Mouse (Mus musculus) cortical plate, adult 2 months (tissue): ENCODE results near the gene Pnn. TPM values are rescaled to one million over a fixed set of nuclear protein-coding genes. Genes with fewer than 3 reads are reported as not detected.
"Not testable (repeated sequence)": the region's sequence is repeated elsewhere in the genome, so short reads cannot be mapped to it uniquely, and the experiment has no call there.

Source experiments
- H3K27ac ChIP-seq: fragments of 200-500 bp; 2 replicates; pipeline ENCODE4 v1.5.1; 2012; ENCODE audit warnings: low read length, control low read depth, inconsistent platforms; ENCODE audit not compliant: insufficient read depth
- H3K4me1 ChIP-seq: fragments of 200-500 bp; 2 replicates; pipeline ENCODE4 v1.6.1; 2011; ENCODE audit warnings: low read length; ENCODE audit not compliant: control insufficient read depth, insufficient read depth
- H3K4me3 ChIP-seq: fragments of 200-500 bp; 2 replicates; pipeline ENCODE4 v1.5.1; 2011; ENCODE audit warnings: mild to moderate bottlenecking, low read length, control low read depth; ENCODE audit not compliant: insufficient read depth
- CTCF ChIP-seq: fragments of 200-500 bp; IDR thresholded peaks from 2 replicates; pipeline ENCODE4 v1.5.1; 2011; ENCODE audit warnings: mild to moderate bottlenecking, control low read depth, low read length; ENCODE audit not compliant: insufficient read depth; ENCODE audit errors: extremely low read depth
- POLR2A ChIP-seq: fragments of 200-500 bp; IDR thresholded peaks from 2 replicates; pipeline ENCODE4 v1.6.1; 2011; ENCODE audit warnings: mild to moderate bottlenecking, low read length, control low read depth; ENCODE audit not compliant: insufficient read depth; ENCODE audit errors: extremely low read depth
- polyA plus RNA-seq: library from polyadenylated mRNA; depleted of rRNA; stranded (reverse); fragments of >200 nt; gene quantifications from 2 replicates; pipeline ENCODE4 v1.2.3, GENCODE M21; 2012

Gene Pnn
- polyA plus RNA-seq, 1 experiment, result 67.1 TPM

DNA sequence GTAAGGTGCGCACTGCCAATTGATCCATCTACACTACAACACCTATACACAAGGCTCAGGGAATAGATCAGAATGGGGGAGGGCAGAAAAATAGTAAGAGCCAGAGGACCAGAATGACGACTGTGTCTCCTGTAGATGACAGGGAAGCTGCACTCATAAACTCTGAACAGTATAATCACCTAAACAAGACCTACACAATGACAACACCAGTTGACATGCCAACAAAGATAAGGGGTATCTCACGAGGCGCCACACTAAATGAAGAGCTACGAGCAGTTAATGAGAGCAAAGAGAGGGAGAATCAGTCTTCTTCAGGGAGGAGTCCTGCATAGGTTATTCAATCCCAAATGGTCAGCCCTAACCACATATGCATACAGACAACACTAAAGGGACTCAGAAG lies 13.5 kb upstream of the Pnn start:
- Histone ChIP-seq H3K4me1 (peaks cover 1% of the 10 kb centered on the region), H3K27ac (no peak overlapping the region), H3K4me3 (no peak overlapping the region)
- TF ChIP-seq POLR2A (no peak), CTCF (no peak)

DNA sequence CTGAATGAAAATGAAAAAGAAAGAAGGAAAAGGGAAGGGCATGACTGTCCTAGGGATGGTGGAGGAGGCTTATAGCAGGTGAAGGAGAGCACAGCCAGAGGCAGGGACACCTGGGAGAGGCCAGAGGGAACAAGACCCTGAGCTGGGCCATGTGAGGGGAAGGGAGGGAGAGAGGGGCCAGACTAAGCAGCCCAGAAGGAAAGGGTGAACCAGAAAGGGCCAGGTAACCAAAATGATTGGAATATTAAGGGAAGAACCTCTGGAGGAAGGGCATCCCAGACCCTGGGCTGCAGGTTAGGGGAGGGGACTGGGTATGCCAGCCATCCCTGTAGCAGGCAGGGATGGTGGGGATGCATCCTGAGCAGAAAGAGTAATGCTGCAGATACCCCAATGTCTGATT lies 12.7 kb upstream of the Pnn start:
- no peak for TF ChIP-seq CTCF
- TF ChIP-seq POLR2A, result no peak
- Histone ChIP-seq H3K4me3 (no peak overlapping the region), H3K4me1 (peaks cover 3% of the 10 kb centered on the region), H3K27ac (no peak overlapping the region)

GRCm38 (mm10) chr12:59055196-59055850 lies 11.4 kb upstream of the Pnn start:
- Histone ChIP-seq H3K27ac (no peak overlapping the region), H3K4me1 (peaks cover 8% of the 10 kb centered on the region), H3K4me3 (no peak overlapping the region)
- TF ChIP-seq POLR2A, result no peak
- TF ChIP-seq CTCF, result no peak

GRCm38 (mm10) chr12:59056222-59056621 lies 10.5 kb upstream of the Pnn start:
- H3K4me3 ChIP-seq, result no peak overlapping the region
- no peak for TF ChIP-seq CTCF
- no peak for TF ChIP-seq POLR2A
- H3K4me1 ChIP-seq, result peaks cover 8% of the 10 kb centered on the region
- no peak overlapping the region for H3K27ac ChIP-seq

GRCm38 (mm10) chr12:59058242-59058641 lies 8.4 kb upstream of the Pnn start:
- H3K27ac ChIP-seq, H3K4me3 ChIP-seq, H3K4me1 ChIP-seq: not testable (repeated sequence)

GRCm38 (mm10) chr12:59060322-59060721 lies 6.4 kb upstream of the Pnn start:
- H3K27ac ChIP-seq, result no peak overlapping the region

GRCm38 (mm10) chr12:59060993-59061595 lies 5.6 kb upstream of the Pnn start, which contains the start of gene Trappc6b:
Gene Trappc6b (minus strand): TSS chr12:59061472.
- H3K4me1 ChIP-seq, result peaks cover 8% of the 10 kb centered on the region
- TF ChIP-seq CTCF, result no peak
- peak; percentile 68; the same call in 1 of the 2 replicates for TF ChIP-seq POLR2A
- H3K27ac ChIP-seq, result peak within 1 kb of the TSS; percentile 89
- H3K4me3 ChIP-seq, result peak within 1 kb of the TSS; percentile 87

More at GRCm38 (mm10) chr12:59060322-59060721, 6.4 kb upstream of the Pnn start:
- Histone ChIP-seq H3K4me1 (peaks cover 8% of the 10 kb centered on the region), H3K4me3 (peak overlapping the region; percentile 87)
- TF ChIP-seq CTCF (no peak), POLR2A (no peak)

GRCm38 (mm10) chr12:59064837-59065236 lies 1.8 kb upstream of the Pnn start:
- H3K27ac ChIP-seq, result no peak overlapping the region
- H3K4me1 ChIP-seq, result peaks cover 4% of the 10 kb centered on the region; the same call in 1 of the 2 replicates
- TF ChIP-seq CTCF (no peak), POLR2A (no peak)
- no peak overlapping the region for H3K4me3 ChIP-seq

DNA sequence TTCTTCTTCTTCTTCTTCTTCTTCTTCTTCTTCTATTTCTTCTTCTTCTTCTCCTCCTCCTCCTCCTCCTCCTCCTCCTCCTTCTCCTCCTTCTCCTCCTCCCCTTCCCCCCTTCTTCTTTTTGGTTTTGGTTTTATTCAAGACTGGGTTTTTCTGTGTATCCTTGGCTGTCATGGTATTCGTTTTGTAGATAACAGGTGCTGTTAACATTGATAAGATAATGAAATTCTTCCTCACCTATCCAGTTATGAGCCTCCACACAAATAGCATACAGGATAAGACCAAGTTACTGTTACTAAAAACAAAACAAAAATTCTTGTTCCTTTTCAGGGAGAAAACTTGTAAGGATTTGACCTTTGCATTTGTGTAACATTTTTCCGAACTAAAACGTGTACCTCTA lies 908 bp upstream of the Pnn start:
- peaks cover 2% of the 10 kb centered on the region; the same call in 1 of the 2 replicates for H3K4me1 ChIP-seq
- H3K4me3 ChIP-seq, result peak overlapping the region; percentile 45; the same call in 1 of the 2 replicates
- TF ChIP-seq POLR2A (no peak), CTCF (no peak)
- H3K27ac ChIP-seq, result no peak overlapping the region; the same call in 1 of the 2 replicates

DNA sequence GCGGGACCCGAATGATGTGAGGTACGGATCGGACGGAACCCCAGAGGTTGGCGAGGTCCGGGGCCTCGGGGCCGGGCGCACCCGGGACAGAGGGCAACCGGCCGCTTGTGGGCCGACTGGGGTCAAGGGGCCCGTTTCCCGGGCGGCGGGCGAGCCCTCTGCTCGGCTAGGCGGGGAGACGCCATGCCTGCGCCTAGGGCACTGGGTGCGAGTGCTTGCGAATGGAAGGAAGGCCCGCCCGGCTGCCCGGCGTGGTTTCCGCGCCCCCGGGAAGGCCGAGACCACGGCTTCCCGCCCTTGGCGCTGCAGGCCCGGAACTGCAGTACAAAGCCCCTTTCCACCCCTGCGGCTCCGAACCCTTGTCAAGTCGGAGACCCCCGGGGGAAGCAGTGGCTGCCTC lies 411 bp downstream of the Pnn start:
- Histone ChIP-seq H3K4me1 (peaks cover 4% of the 10 kb centered on the region; the same call in 1 of the 2 replicates), H3K4me3 (peak overlapping the region; percentile 45), H3K27ac (peak overlapping the region; percentile 6; the same call in 1 of the 2 replicates)
- TF ChIP-seq POLR2A, result no peak

GRCm38 (mm10) chr12:59068791-59069190 lies 2.1 kb downstream of the Pnn start:
- Histone ChIP-seq H3K4me3 (no peak overlapping the region), H3K27ac (no peak overlapping the region)
- TF ChIP-seq POLR2A, result no peak
- no peak for TF ChIP-seq CTCF

More at GRCm38 (mm10) chr12:59068791-59069190, 2.1 kb downstream of the Pnn start:
- H3K4me1 ChIP-seq, result peaks cover 4% of the 10 kb centered on the region; the same call in 1 of the 2 replicates
